Mouse (Mus musculus) liver, embryonic 14.5 days (tissue): ENCODE results near the gene Hat1.

ENCODE experiments used
- CTCF ChIP-seq: IDR thresholded peaks from 2 replicates; pipeline ENCODE4 v1.5.1; 2016; ENCODE audit warnings: antibody characterized with exemption, low read depth, control low read depth
- EP300 ChIP-seq: IDR thresholded peaks from 2 replicates; pipeline ENCODE4 v1.6.1; 2016; ENCODE audit warnings: antibody characterized with exemption, low read depth

DNA sequence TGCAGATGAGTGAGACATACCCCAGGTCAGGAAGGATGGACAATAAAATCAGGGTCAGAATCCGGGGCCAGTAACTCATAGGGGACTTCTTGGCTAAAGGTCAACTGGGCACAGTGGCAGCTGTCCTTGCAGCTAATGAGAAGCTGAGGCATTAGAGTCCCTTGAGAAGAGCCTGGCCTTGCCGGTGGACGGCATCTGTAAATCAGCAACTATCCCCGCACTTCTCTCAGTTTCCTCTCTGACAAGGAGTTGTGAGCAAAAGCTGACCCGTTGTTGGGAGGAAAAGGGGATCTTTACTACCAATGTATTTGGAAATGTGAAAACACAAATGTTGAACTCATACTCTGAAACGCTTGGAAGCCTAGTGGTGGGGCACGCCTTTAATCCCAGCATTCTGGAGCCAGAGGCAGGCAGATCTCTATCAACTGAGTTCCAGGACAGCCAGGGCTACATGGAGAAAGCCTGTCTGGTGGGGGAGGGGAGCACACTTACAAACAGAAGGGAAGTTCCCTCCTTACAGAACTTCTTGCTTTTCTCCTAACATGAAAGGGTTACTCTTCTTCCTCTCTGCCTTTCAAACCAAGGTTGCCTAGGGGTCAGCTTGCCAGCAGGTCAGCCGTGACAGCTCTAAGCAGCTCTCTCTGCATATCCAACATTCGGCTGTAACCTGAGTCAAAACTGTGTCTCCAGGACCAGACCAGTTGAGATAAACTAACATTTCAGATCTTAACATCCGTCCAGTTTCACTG lies 35.3 kb upstream of the Hat1 start:
- TF ChIP-seq CTCF (no peak), EP300 (no peak)
